Mouse (Mus musculus) urinary bladder, adult 18-20 months (tissue): Measurements from ENCODE around the gene Pcdh7.

Experiments
- DNase-seq, 2 experiments: peaks; one replicate each; pipeline ENCODE4 v3.0.0; 2022; ENCODE audit warnings: low spot score in 2 of 2, mixed read lengths in 2 of 2

Pcdh7 gene

GRCm38 (mm10) chr5:57745879-57746278 is 28.1 kb downstream of the Pcdh7 start:
- DNase-seq = no peak

GRCm38 (mm10) chr5:57750320-57750719 is 32.6 kb downstream of the Pcdh7 start:
- DNase-seq = no peak

- DNase-seq = peak in 1 of 2 experiments; percentile 19
Measured at GRCm38 (mm10) chr5:57755791-57756190, 38.0 kb downstream of the Pcdh7 start.

GRCm38 (mm10) chr5:57756726-57757424 is 39.1 kb downstream of the Pcdh7 start:
- no peak for DNase-seq

GRCm38 (mm10) chr5:57757436-57757898 is 39.7 kb downstream of the Pcdh7 start:
- no peak for DNase-seq

GRCm38 (mm10) chr5:57758968-57759367 is 41.2 kb downstream of the Pcdh7 start:
- DNase-seq = no peak

- DNase-seq = no peak
Measured at GRCm38 (mm10) chr5:57760069-57761063, 42.6 kb downstream of the Pcdh7 start.

- no peak for DNase-seq
Measured at GRCm38 (mm10) chr5:57765356-57765755, 47.6 kb downstream of the Pcdh7 start.

- DNase-seq = no peak
Measured at GRCm38 (mm10) chr5:57767346-57767745, 49.6 kb downstream of the Pcdh7 start.

- no peak for DNase-seq
Measured at GRCm38 (mm10) chr5:57768469-57769022, 50.8 kb downstream of the Pcdh7 start.

- DNase-seq = no peak
Measured at GRCm38 (mm10) chr5:57769644-57770043, 51.9 kb downstream of the Pcdh7 start.

GRCm38 (mm10) chr5:57770364-57770763 is 52.6 kb downstream of the Pcdh7 start:
- no peak for DNase-seq

GRCm38 (mm10) chr5:57771122-57771521 is 53.4 kb downstream of the Pcdh7 start:
- no peak for DNase-seq

GRCm38 (mm10) chr5:57772711-57773110 is 54.9 kb downstream of the Pcdh7 start:
- no peak for DNase-seq

GRCm38 (mm10) chr5:57774496-57774895 is 56.7 kb downstream of the Pcdh7 start:
- DNase-seq = no peak

GRCm38 (mm10) chr5:57778093-57778492 is 60.3 kb downstream of the Pcdh7 start:
- no peak for DNase-seq

GRCm38 (mm10) chr5:57779951-57780350 is 62.2 kb downstream of the Pcdh7 start:
- no peak for DNase-seq

GRCm38 (mm10) chr5:57780574-57780973 is 62.8 kb downstream of the Pcdh7 start:
- DNase-seq = no peak

- DNase-seq = no peak
Measured at GRCm38 (mm10) chr5:57781950-57782349, 64.2 kb downstream of the Pcdh7 start.

- no peak for DNase-seq
Measured at GRCm38 (mm10) chr5:57782546-57782945, 64.8 kb downstream of the Pcdh7 start.

GRCm38 (mm10) chr5:57788775-57789509 is 71.2 kb downstream of the Pcdh7 start:
- DNase-seq = no peak

- DNase-seq = no peak
Measured at GRCm38 (mm10) chr5:57796337-57796736, 78.6 kb downstream of the Pcdh7 start.
